Mouse (Mus musculus) olfactory bulb, adult 2 months (tissue): ENCODE results near the gene Slc15a3.

Source experiments
- CTCF ChIP-seq: fragments of 200-500 bp; IDR thresholded peaks from 2 replicates; pipeline ENCODE4 v1.5.1; 2012; ENCODE audit warnings: low read depth, mild to moderate bottlenecking, low read length, moderate library complexity; ENCODE audit not compliant: insufficient read depth
- POLR2A ChIP-seq: fragments of 200-500 bp; IDR thresholded peaks from 2 replicates; pipeline ENCODE4 v1.6.1; 2012; ENCODE audit warnings: mild to moderate bottlenecking, low read depth, low read length, moderate library complexity; ENCODE audit not compliant: insufficient read depth

DNA sequence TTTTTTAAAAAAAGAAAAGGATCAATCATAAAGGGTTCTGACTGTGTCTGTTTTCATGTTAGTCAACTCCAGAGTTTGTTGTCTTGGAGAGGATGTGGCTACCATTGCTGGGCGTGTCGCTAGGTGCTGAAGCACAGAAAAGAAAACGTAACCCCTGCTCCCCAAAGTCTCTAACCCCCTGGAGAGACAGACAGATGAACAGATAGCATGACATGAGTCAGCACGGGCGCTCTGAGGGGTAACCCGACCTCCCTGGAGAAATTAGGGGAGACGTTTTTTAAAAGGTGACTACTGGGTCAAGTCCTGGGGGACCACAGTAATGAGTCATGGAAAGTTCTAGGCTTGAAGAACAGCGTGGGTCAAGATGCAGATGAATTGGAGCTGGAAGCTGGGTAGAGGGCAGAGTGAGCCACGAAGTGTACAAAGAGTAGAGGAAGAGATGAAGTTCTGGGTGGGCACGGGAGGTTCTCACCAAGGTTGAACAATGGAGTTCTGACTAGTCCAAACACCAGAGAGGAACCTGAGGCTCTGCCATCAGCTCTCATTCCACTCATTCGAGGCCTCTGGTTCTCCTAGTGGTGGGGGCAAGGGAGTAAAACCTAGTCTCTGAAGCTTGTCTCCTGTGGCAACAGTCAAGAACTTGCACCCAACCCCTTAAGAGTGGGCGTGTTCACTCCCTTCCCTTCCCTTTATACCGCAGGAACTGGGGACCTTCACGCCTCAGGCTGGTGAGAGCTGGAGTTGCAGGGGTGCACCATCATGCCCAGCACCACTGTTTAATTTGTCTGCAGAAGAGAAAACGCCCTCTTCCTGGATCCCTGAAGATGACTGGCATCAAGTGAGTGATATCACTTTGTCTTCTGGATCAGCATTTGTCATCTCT is at the start of gene Slc15a3:
- no peak for TF ChIP-seq POLR2A
- no peak for TF ChIP-seq CTCF
